Mouse (Mus musculus): ENCODE results near the gene Cdhr3. TPM values are rescaled to one million over a fixed set of nuclear protein-coding genes. Genes with fewer than 3 reads are reported as not detected.

The Cdhr3 gene
- polyA plus RNA-seq, 2 experiments: not detected

DNA sequence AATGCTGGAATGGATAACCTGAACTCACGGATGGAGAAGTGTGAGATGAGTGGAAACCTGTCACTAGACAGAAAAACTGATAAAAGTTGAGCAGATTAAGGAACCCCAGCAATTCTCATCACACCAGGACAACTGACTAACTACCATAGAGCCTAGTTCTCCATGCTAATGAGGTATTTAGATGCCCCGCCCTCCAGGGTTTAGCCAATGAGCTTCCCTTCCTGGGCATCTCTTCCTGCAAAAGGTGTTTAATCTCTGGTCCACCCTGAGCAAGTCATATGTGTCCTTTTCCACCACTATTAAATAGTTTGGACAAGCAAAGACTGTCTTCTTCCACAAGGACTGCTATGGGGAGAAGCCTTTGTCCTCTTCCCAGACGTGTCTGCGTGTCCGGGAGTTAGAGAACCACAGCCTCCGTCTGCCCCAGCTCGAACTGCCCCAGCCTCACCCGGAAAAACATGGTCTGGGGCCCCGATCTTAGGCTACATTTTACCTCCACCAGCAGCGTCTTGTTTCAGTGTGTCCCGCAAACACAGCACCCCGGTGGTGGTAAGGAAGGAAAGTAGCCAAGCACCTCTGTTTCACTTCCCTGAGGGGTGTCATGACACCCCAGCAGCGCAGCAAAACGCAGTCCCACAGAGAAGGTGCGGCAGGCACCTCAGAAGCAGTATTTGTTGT is 26.1 kb upstream of the Cdhr3 start:
- no peaks in the 10 kb centered on the region for H3K27me3 ChIP-seq (ENCODE audit: control insufficient read depth, insufficient read depth, low read length)
- TF ChIP-seq EP300 (IDR thresholded peaks at IDR 0.05; ENCODE audit: low read depth) (no peak), CTCF (IDR thresholded peaks at IDR 0.05; ENCODE audit: low read depth) (no peak)
- ATAC-seq (ENCODE audit: insufficient read depth) (no peak), DNase-seq (ENCODE audit: low read depth in 3 of 3, low spot score in 3 of 3) (no peak)
- H3K4me2 ChIP-seq (ENCODE audit: low read depth): peak overlapping the region; percentile 26; the same call in 1 of the 2 replicates
- no peaks in the 10 kb centered on the region for H3K36me3 ChIP-seq (replicated peaks; ENCODE audit: control insufficient read depth, insufficient read depth, low read depth)
- no peak overlapping the region for H3K9ac ChIP-seq (replicated peaks)
- WGBS (ENCODE audit: insufficient replicate concordance): 34% methylated on average over 15 of the region's 15 CpGs
- no peaks in the 10 kb centered on the region for H3K9me3 ChIP-seq (ENCODE audit: control insufficient read depth, low read length)
- no peaks in the 10 kb centered on the region for H3K4me1 ChIP-seq (replicated peaks; ENCODE audit: control insufficient read depth in 2 of 2, insufficient read depth in 2 of 2, low read length in 1 of 2)
- no peak overlapping the region for H3K27ac ChIP-seq
- peak overlapping the region in 1 of 2 experiments; percentile 4; a peak in 1 of 4 replicates for H3K4me3 ChIP-seq (ENCODE audit: insufficient read depth in 1 of 2, low read depth in 2 of 2, low read length in 2 of 2)

DNA sequence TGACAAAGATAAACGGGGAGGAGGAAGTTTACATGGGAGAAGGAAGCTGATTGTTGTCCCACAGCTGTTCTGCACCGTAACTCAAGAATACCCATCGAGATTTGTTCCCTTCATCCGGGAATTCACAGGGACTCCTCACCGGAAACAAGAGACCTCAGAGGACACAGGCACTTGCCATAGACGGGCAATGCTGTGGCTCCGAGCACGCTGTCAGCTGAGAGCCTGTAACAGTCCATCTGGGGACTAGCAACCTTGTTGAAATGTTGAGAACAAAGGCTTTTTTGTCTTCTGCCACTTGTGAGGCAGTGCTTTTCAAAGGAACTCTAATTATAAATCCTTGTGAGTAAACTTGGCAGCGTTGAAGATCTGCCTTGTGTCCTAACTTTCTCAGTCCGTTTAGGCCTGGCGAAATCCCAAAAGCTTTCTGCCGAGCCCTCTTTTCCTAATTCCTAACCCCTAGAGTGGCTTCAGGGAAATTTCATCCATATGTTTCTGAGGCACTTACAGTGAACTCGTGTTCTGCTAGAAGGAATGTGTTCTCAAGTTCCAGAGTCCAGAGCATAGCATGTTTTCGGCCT is 18.3 kb upstream of the Cdhr3 start:
- no peak for TF ChIP-seq CTCF (IDR thresholded peaks at IDR 0.05; ENCODE audit: low read depth)
- 17% methylated on average over 14 of the region's 14 CpGs for WGBS (ENCODE audit: insufficient replicate concordance)
- no peaks in the 10 kb centered on the region for H3K27me3 ChIP-seq (ENCODE audit: control insufficient read depth, insufficient read depth, low read length)
- no peak overlapping the region for H3K27ac ChIP-seq
- no peak overlapping the region for H3K4me2 ChIP-seq (ENCODE audit: low read depth)
- no peaks in the 10 kb centered on the region for H3K9me3 ChIP-seq (ENCODE audit: control insufficient read depth, low read length)
- H3K36me3 ChIP-seq (replicated peaks; ENCODE audit: control insufficient read depth, insufficient read depth, low read depth): no peaks in the 10 kb centered on the region
- peaks cover 0 to 4% of the 10 kb centered on the region in 2 experiments; a peak in 1 of 4 replicates for H3K4me1 ChIP-seq (replicated peaks; ENCODE audit: control insufficient read depth in 2 of 2, insufficient read depth in 2 of 2, low read length in 1 of 2)
- ATAC-seq (ENCODE audit: insufficient read depth): no peak
- H3K9ac ChIP-seq (replicated peaks): no peak overlapping the region
- H3K4me3 ChIP-seq (ENCODE audit: insufficient read depth in 1 of 2, low read depth in 2 of 2, low read length in 2 of 2): no peak overlapping the region
- no peak for DNase-seq (ENCODE audit: low read depth in 3 of 3, low spot score in 3 of 3)

DNA sequence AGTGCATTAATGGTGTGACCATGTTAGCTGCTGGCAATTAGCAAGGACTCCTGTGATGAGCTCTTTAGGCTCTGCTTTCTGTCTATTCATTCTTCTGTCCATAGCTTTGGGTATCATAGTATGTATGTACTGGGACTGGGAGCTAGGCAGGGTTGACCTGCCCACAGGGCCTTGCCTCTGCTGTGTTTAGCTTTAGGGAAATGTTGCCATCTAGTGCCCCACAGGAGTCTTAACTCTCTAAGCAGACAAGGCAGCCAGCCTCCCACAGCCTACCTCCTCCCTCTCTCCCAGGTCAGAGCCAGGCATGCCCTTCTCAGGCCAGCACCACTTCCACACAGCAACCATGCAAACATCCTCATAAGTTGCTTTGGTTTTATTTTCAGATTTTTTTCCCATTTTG is 16.9 kb upstream of the Cdhr3 start:
- Histone ChIP-seq H3K9ac (replicated peaks) (no peak overlapping the region), H3K4me2 (ENCODE audit: low read depth) (no peak overlapping the region), H3K36me3 (replicated peaks; ENCODE audit: control insufficient read depth, insufficient read depth, low read depth) (no peaks in the 10 kb centered on the region), H3K4me3 (ENCODE audit: insufficient read depth in 1 of 2, low read depth in 2 of 2, low read length in 2 of 2) (no peak overlapping the region), H3K9me3 (ENCODE audit: control insufficient read depth, low read length) (no peaks in the 10 kb centered on the region), H3K4me1 (replicated peaks; ENCODE audit: control insufficient read depth in 2 of 2, insufficient read depth in 2 of 2, low read length in 1 of 2) (peaks cover 0 to 4% of the 10 kb centered on the region in 2 experiments; a peak in 1 of 4 replicates), H3K27me3 (ENCODE audit: control insufficient read depth, insufficient read depth, low read length) (no peaks in the 10 kb centered on the region), H3K27ac (no peak overlapping the region)
- ATAC-seq (ENCODE audit: insufficient read depth) (no peak), DNase-seq (ENCODE audit: low read depth in 3 of 3, low spot score in 3 of 3) (no peak)
- no peak for TF ChIP-seq EP300 (IDR thresholded peaks at IDR 0.05; ENCODE audit: low read depth)
- TF ChIP-seq CTCF (IDR thresholded peaks at IDR 0.05; ENCODE audit: low read depth): peak; percentile 53

DNA sequence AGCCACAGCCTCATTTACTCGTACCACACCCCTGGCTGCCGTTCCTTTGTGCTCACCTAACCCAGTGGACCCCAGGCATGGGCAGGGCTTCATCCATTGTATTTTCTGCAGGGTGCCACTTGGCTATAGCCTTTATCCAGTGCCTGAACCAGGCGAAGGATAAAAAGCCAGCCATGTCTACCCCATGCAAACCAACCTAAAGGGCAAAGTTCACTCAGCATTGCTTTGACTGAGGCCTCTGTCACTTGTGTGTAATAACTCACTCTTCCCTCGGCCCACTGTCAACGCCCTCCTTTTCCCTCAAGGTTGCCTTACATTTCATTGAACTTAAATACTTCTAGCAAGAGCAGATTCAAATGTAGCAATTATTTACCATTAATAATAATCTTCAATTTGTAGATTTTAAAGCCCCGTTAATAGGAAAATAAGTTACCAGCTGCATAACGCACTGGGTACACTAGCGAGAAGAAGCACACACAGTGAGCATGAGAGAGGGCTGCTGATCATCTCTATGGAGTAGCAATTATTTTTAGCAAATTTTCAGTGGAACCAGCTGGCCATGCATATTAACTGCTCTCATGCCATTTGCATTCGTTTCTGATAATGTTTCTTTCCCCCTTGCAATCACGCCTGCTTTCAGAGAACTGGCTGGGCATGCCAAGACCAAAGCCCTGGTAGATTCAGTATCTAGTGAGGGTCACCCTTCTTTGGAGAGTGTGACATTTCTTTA is 13.9 kb upstream of the Cdhr3 start:
- no peak overlapping the region for H3K9ac ChIP-seq (replicated peaks)
- H3K27me3 ChIP-seq (ENCODE audit: control insufficient read depth, insufficient read depth, low read length): no peaks in the 10 kb centered on the region
- TF ChIP-seq EP300 (IDR thresholded peaks at IDR 0.05; ENCODE audit: low read depth) (no peak), CTCF (IDR thresholded peaks at IDR 0.05; ENCODE audit: low read depth) (no peak)
- ATAC-seq (ENCODE audit: insufficient read depth) (no peak), DNase-seq (ENCODE audit: low read depth in 3 of 3, low spot score in 3 of 3) (no peak)
- H3K36me3 ChIP-seq (replicated peaks; ENCODE audit: control insufficient read depth, insufficient read depth, low read depth): no peaks in the 10 kb centered on the region
- peaks cover 0 to 4% of the 10 kb centered on the region in 2 experiments; a peak in 1 of 4 replicates for H3K4me1 ChIP-seq (replicated peaks; ENCODE audit: control insufficient read depth in 2 of 2, insufficient read depth in 2 of 2, low read length in 1 of 2)
- no peak overlapping the region for H3K4me2 ChIP-seq (ENCODE audit: low read depth)
- 64% methylated on average over 10 of the region's 10 CpGs for WGBS (ENCODE audit: insufficient replicate concordance)
- H3K27ac ChIP-seq: no peak overlapping the region
- no peak overlapping the region for H3K4me3 ChIP-seq (ENCODE audit: insufficient read depth in 1 of 2, low read depth in 2 of 2, low read length in 2 of 2)
- no peaks in the 10 kb centered on the region for H3K9me3 ChIP-seq (ENCODE audit: control insufficient read depth, low read length)

DNA sequence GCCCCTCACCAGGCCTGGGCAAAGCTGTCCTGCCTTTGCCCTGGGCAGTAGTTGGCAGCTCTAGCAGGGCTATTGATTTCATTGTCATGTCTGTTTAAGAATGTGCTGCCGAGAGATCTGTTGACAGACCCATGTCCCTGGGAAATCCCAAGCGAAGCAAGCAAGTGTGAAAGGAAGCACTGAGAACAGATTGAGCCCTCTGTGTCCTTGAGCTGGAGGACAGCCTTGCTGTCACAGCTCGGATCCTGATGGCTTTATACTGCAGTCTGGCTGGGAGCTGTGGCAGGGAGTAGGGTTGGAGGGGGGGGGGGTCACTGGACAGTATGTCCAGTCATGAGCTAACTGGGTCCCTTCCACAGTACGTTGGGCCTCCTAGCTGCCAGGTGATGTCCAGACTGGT is 13.0 kb upstream of the Cdhr3 start:
- DNase-seq (ENCODE audit: low read depth in 3 of 3, low spot score in 3 of 3): no peak
- WGBS (ENCODE audit: insufficient replicate concordance): 54% methylated on average over 4 of the region's 4 CpGs
- no peaks in the 10 kb centered on the region for H3K9me3 ChIP-seq (ENCODE audit: control insufficient read depth, low read length)

More for the DNA sequence above, 13.0 kb upstream of the Cdhr3 start:
- H3K27me3 ChIP-seq (ENCODE audit: control insufficient read depth, insufficient read depth, low read length): no peaks in the 10 kb centered on the region
- no peak overlapping the region for H3K27ac ChIP-seq
- no peak overlapping the region for H3K4me2 ChIP-seq (ENCODE audit: low read depth)
- no peaks in the 10 kb centered on the region for H3K36me3 ChIP-seq (replicated peaks; ENCODE audit: control insufficient read depth, insufficient read depth, low read depth)
- H3K9ac ChIP-seq (replicated peaks): no peak overlapping the region
- TF ChIP-seq EP300 (IDR thresholded peaks at IDR 0.05; ENCODE audit: low read depth) (no peak), CTCF (IDR thresholded peaks at IDR 0.05; ENCODE audit: low read depth) (no peak)
- H3K4me3 ChIP-seq (ENCODE audit: insufficient read depth in 1 of 2, low read depth in 2 of 2, low read length in 2 of 2): no peak overlapping the region
- no peak for ATAC-seq (ENCODE audit: insufficient read depth)
- no peaks in the 10 kb centered on the region for H3K4me1 ChIP-seq (replicated peaks; ENCODE audit: control insufficient read depth in 2 of 2, insufficient read depth in 2 of 2, low read length in 1 of 2)

Measured in liver, embryonic 14.5 days (tissue).